Mouse (Mus musculus): ENCODE data around the gene Col6a1.
"Not testable (repeated sequence)": the region's sequence is repeated elsewhere in the genome, so short reads cannot be mapped to it uniquely, and the experiment has no call there.

The Col6a1 gene

GRCm38 (mm10) chr10:76725682-76726285 lies at the start of gene Col6a1:
Gene Col6a1 (minus strand): TSS chr10:76726168.
- no peak for DNase-seq (ENCODE audit: low read depth, low spot score)

- no peak for DNase-seq (ENCODE audit: low read depth, low spot score)
Observed at GRCm38 (mm10) chr10:76771624-76772023, 45.7 kb upstream of the Col6a1 start.

- DNase-seq (ENCODE audit: low read depth, low spot score): no peak
Observed at GRCm38 (mm10) chr10:76771086-76771485, 45.1 kb upstream of the Col6a1 start.

GRCm38 (mm10) chr10:76769581-76769980 lies 43.6 kb upstream of the Col6a1 start:
- DNase-seq (ENCODE audit: low read depth, low spot score): no peak

- no peak for DNase-seq (ENCODE audit: low read depth, low spot score)
Observed at GRCm38 (mm10) chr10:76766196-76766595, 40.2 kb upstream of the Col6a1 start.

- no peak for DNase-seq (ENCODE audit: low read depth, low spot score)
Observed at GRCm38 (mm10) chr10:76764927-76765326, 39.0 kb upstream of the Col6a1 start.

- DNase-seq (ENCODE audit: low read depth, low spot score): no peak
Observed at GRCm38 (mm10) chr10:76763016-76763415, 37.0 kb upstream of the Col6a1 start.

GRCm38 (mm10) chr10:76762411-76762810 lies 36.4 kb upstream of the Col6a1 start:
- DNase-seq (ENCODE audit: low read depth, low spot score): no peak

GRCm38 (mm10) chr10:76759878-76760277 lies 33.9 kb upstream of the Col6a1 start:
- DNase-seq (ENCODE audit: low read depth, low spot score): no peak

- no peak for DNase-seq (ENCODE audit: low read depth, low spot score)
Observed at GRCm38 (mm10) chr10:76753640-76754039, 27.7 kb upstream of the Col6a1 start.

GRCm38 (mm10) chr10:76744267-76744666 lies 18.3 kb upstream of the Col6a1 start:
- DNase-seq (ENCODE audit: low read depth, low spot score): not testable (repeated sequence)

GRCm38 (mm10) chr10:76736764-76737163 lies 10.8 kb upstream of the Col6a1 start:
- no peak for DNase-seq (ENCODE audit: low read depth, low spot score)

GRCm38 (mm10) chr10:76734979-76735378 lies 9.0 kb upstream of the Col6a1 start:
- DNase-seq (ENCODE audit: low read depth, low spot score): peak; percentile 13

- no peak for DNase-seq (ENCODE audit: low read depth, low spot score)
Observed at GRCm38 (mm10) chr10:76733677-76734068, 7.7 kb upstream of the Col6a1 start.

GRCm38 (mm10) chr10:76732881-76733676 lies 7.1 kb upstream of the Col6a1 start:
- no peak for DNase-seq (ENCODE audit: low read depth, low spot score)

- DNase-seq (ENCODE audit: low read depth, low spot score): no peak
Observed at GRCm38 (mm10) chr10:76732391-76732790, 6.4 kb upstream of the Col6a1 start.

- no peak for DNase-seq (ENCODE audit: low read depth, low spot score)
Observed at GRCm38 (mm10) chr10:76731621-76732239, 5.8 kb upstream of the Col6a1 start.

- no peak for DNase-seq (ENCODE audit: low read depth, low spot score)
Observed at GRCm38 (mm10) chr10:76729631-76730620, 4.0 kb upstream of the Col6a1 start.

GRCm38 (mm10) chr10:76728369-76728768 lies 2.4 kb upstream of the Col6a1 start:
- no peak for DNase-seq (ENCODE audit: low read depth, low spot score)

- no peak for DNase-seq (ENCODE audit: low read depth, low spot score)
Observed at GRCm38 (mm10) chr10:76727301-76727700, 1.3 kb upstream of the Col6a1 start.

GRCm38 (mm10) chr10:76726866-76727265 lies 898 bp upstream of the Col6a1 start:
- no peak for DNase-seq (ENCODE audit: low read depth, low spot score)

Measured in c-Kit-negative CD71-positive TER-119-positive erythroid progenitor cells, embryonic 14.5 days (primary cell).